Mouse (Mus musculus) lung, adult 2 months (tissue): ENCODE results near the gene Shisal2a.

Experiments
- CTCF ChIP-seq: fragments of 200-500 bp; IDR thresholded peaks from 2 replicates; pipeline ENCODE4 v1.5.1; 2011; ENCODE audit warnings: mild to moderate bottlenecking, low read length, control low read depth; ENCODE audit not compliant: insufficient read depth
- POLR2A ChIP-seq: fragments of 200-500 bp; IDR thresholded peaks from 2 replicates; pipeline ENCODE4 v1.6.1; 2011; ENCODE audit warnings: low read depth, mild to moderate bottlenecking, control low read depth, low read length, borderline replicate concordance; ENCODE audit errors: extremely low read depth

DNA sequence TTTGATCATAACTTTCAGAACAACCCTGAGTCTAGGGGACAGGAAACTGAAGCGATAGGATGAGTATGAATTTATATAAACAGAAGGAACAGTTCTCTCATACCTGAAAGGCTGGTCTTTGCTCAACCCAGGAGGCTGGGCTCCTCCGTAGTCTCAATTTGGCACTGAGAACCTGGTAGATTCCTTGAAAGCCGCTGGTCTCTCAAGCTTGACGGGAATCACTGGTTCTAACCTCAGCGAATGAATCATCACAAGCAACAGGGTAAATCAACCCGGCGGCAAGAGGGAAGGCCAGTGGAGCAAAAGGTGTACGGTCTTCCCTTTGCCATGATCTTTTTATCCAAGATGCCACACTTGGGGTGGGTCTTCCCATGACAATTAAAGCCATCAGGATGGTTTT, 25.7 kb downstream of the Shisal2a start:
- TF ChIP-seq CTCF: no peak
- TF ChIP-seq POLR2A: no peak
